ENCODE assay signal across 31 mouse cellular contexts in the genomic region with DNA sequence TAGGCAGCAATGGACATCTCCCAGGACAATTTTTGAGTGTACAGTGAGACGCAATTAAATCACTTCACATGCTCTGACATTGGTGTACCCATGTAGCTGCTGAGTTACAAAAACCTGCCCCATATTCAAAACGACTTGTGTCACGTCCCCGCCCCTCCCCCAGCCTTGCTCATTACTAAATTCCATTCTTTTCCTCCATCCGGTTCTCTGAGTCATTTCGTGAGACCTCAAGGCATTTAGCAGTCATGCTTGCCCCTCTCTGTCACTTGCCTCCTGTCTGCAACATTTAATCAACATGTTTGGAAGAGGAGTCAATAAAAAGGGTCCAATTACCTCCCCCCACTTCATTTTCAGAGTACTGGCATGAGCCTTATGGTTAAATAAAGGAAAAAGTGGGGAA.
DNase-seq lines count a peak whose midpoint lies in the region; ATAC-seq and TF ChIP-seq lines count a peak whose summit lies in the region.
"Had no signal": no experiment of that assay in that cellular context is flagged by ENCODE, and none has a peak within 500 bp of the region (broad histone marks: within the 10 kb centered on the region; RNA-seq: fewer than 3 reads in every experiment).

No protein-coding gene starts in this region.

- 59% methylated on average over 6 of the region's 6 CpGs for WGBS in kidney, embryonic 14.5 days

- H3K36me3 ChIP-seq in kidney, embryonic 14.5 days (ENCODE audit: control insufficient read depth, insufficient read depth, low read length): no peaks in the 10 kb centered on the region
- H3K36me3 ChIP-seq: embryonic facial prominence, embryonic 15.5 days; heart, embryonic 13.5 days; limb, embryonic 10.5 days; limb, embryonic 15.5 days; liver, embryonic 13.5 days; lung, embryonic 15.5 days; midbrain, embryonic 10.5 days; midbrain, embryonic 15.5 days; neural tube, embryonic 15.5 days had no signal

- peak; percentile 36 to 49 for DNase-seq in kidney, postnatal 4 days
- peak; percentile 29 for DNase-seq in urinary bladder, postnatal 14 days (ENCODE audit: low spot score)
- DNase-seq in urinary bladder, adult 2 months (ENCODE audit: low spot score): no peak
- peak; percentile 96 for DNase-seq in Muller cell, postnatal 12 days (ENCODE audit: inconsistent ontology term)
- no peak for DNase-seq in heart, adult 18-20 months
- DNase-seq in left cerebral cortex, postnatal 36 days (ENCODE audit: low spot score in 2 of 2): no peak
- DNase-seq: adrenal gland, adult 2 months; cerebellum, adult 2 months; cerebellum, postnatal 14 days; gastrocnemius, adult 2 months; gastrocnemius, postnatal 36 days; heart, adult 2 months; liver, embryonic 13.5 days; right cerebral cortex, postnatal 25 days; thymus, postnatal 25 days had no signal

- TF ChIP-seq CTCF in embryonic fibroblast, embryonic 13.5 days (IDR thresholded peaks at IDR 0.05; ENCODE audit: borderline replicate concordance, insufficient read depth, low read length): no peak

- intact Hi-C loops in left cerebral cortex, postnatal 36 days (cut with DNase I): no loop called here

- TF ChIP-seq POLR2A in embryonic fibroblast, embryonic 13.5 days (IDR thresholded peaks at IDR 0.05; ENCODE audit: low read depth, low read length): no peak

- no peak overlapping the region for H3K4me2 ChIP-seq in kidney, embryonic 14.5 days (replicated peaks; ENCODE audit: low read depth, low read length)
- H3K4me2 ChIP-seq: embryonic facial prominence, embryonic 15.5 days; heart, embryonic 13.5 days; hindbrain, embryonic 14.5 days; limb, embryonic 15.5 days; liver, embryonic 13.5 days; lung, embryonic 15.5 days; midbrain, embryonic 15.5 days; neural tube, embryonic 15.5 days had no signal

- no peaks in the 10 kb centered on the region for H3K9me3 ChIP-seq in kidney, embryonic 14.5 days (ENCODE audit: control insufficient read depth, low read length)
- H3K9me3 ChIP-seq: embryonic facial prominence, embryonic 15.5 days; heart, embryonic 13.5 days; limb, embryonic 10.5 days; limb, embryonic 15.5 days; lung, embryonic 15.5 days; midbrain, embryonic 10.5 days; midbrain, embryonic 15.5 days; neural tube, embryonic 15.5 days had no signal

- no peak overlapping the region for H3K9ac ChIP-seq in kidney, embryonic 14.5 days (ENCODE audit: low read depth, low read length)
- H3K9ac ChIP-seq: embryonic facial prominence, embryonic 15.5 days; heart, embryonic 13.5 days; hindbrain, embryonic 14.5 days; limb, embryonic 15.5 days; liver, embryonic 13.5 days; lung, embryonic 15.5 days; midbrain, embryonic 15.5 days; neural tube, embryonic 15.5 days had no signal

- no peak for ATAC-seq in kidney, embryonic 14.5 days (ENCODE audit: low FRiP score, low TSS enrichment)
- ATAC-seq: activated CD4-positive, CD25-positive, alpha-beta regulatory T cell, adult 4 months; forebrain, embryonic 14.5 days; intestine, postnatal 0 days; midbrain, embryonic 15.5 days had no signal

- H3K4me3 ChIP-seq in kidney, embryonic 14.5 days (ENCODE audit: low read length): no peak overlapping the region
- H3K4me3 ChIP-seq in embryonic fibroblast, embryonic 13.5 days (ENCODE audit: insufficient read depth, low read length): no peak overlapping the region
- H3K4me3 ChIP-seq: embryonic facial prominence, embryonic 15.5 days; gastrocnemius, adult 2 months; heart, adult 2 months; heart, embryonic 13.5 days; layer of hippocampus, adult 2 months; left cerebral cortex, adult 2 months; limb, embryonic 10.5 days; limb, embryonic 15.5 days; liver, embryonic 13.5 days; lung, embryonic 15.5 days; midbrain, embryonic 10.5 days; midbrain, embryonic 15.5 days; neural tube, embryonic 15.5 days had no signal

- no peak overlapping the region for H3K27ac ChIP-seq in kidney, embryonic 14.5 days (ENCODE audit: low read depth, low read length)
- peak overlapping the region; percentile 75 for H3K27ac ChIP-seq in embryonic fibroblast, embryonic 13.5 days (ENCODE audit: insufficient read depth, low read length)
- H3K27ac ChIP-seq: embryonic facial prominence, embryonic 15.5 days; gastrocnemius, adult 2 months; heart, adult 2 months; heart, embryonic 13.5 days; hindbrain, embryonic 14.5 days; layer of hippocampus, adult 2 months; left cerebral cortex, adult 2 months; limb, embryonic 10.5 days; limb, embryonic 15.5 days; liver, embryonic 13.5 days; lung, embryonic 15.5 days; midbrain, embryonic 10.5 days; midbrain, embryonic 15.5 days; neural tube, embryonic 15.5 days had no signal

- H3K27me3 ChIP-seq in kidney, embryonic 14.5 days (ENCODE audit: control insufficient read depth, insufficient read depth, low read length): no peaks in the 10 kb centered on the region
- H3K27me3 ChIP-seq: embryonic facial prominence, embryonic 15.5 days; limb, embryonic 15.5 days; liver, embryonic 13.5 days; lung, embryonic 15.5 days; midbrain, embryonic 15.5 days; neural tube, embryonic 15.5 days had no signal

- H3K4me1 ChIP-seq in kidney, embryonic 14.5 days (ENCODE audit: control insufficient read depth, insufficient read depth, low read length): 0 out of 2 replicates have a peak, but pooled peaks cover 3% of the 10 kb centered on the region
- peaks cover 19% of the 10 kb centered on the region for H3K4me1 ChIP-seq in embryonic fibroblast, embryonic 13.5 days (ENCODE audit: control insufficient read depth, insufficient read depth, low read length)
- H3K4me1 ChIP-seq: limb, embryonic 15.5 days; liver, embryonic 13.5 days; lung, embryonic 15.5 days had no signal

Comparison
In these comparisons a context has a peak if more than half of its experiments do, and no peak if none do; other contexts are left out.
1. DNase-seq: peak in kidney, postnatal 4 days (2 of 2), urinary bladder, postnatal 14 days (single experiment) and Muller cell, postnatal 12 days (single experiment); none in urinary bladder, adult 2 months (single experiment), heart, adult 18-20 months (0 of 2) and left cerebral cortex, postnatal 36 days (0 of 2).